Mouse (Mus musculus) MEL (cell line): ENCODE results near the gene Ern1. TPM values are rescaled to one million over a fixed set of nuclear protein-coding genes. Genes with fewer than 3 reads are reported as not detected.

Experiments
- DNase-seq: peaks from one replicate; pipeline ENCODE4 v3.0.0; 2011; ENCODE audit warnings: low read depth, low spot score
- H3K27ac ChIP-seq: 2 replicates; pipeline ENCODE4 v1.5.1; 2012; ENCODE audit warnings: low read depth, mild to moderate bottlenecking, control low read depth, low read length, moderate library complexity; ENCODE audit not compliant: control insufficient read depth
- H3K27me3 ChIP-seq, 2 experiments: fragments of 150-350 bp in 1 of 2; sonication (generic) in 1 of 2; 2 replicates each; pipeline ENCODE4 v1.6.1; 2012; ENCODE audit warnings: low read length in 2 of 2, mild to moderate bottlenecking in 2 of 2, improper control_type of control experiment in 1 of 2, moderate library complexity in 1 of 2; ENCODE audit not compliant: insufficient read depth in 2 of 2, control insufficient read depth in 1 of 2
- H3K36me3 ChIP-seq, 2 experiments: 2 replicates each; pipeline ENCODE4 v1.6.1; 2012 to 2014; ENCODE audit warnings: low read length in 2 of 2, improper control_type of control experiment in 1 of 2, inconsistent platforms in 1 of 2, mild to moderate bottlenecking in 1 of 2; ENCODE audit not compliant: insufficient read depth in 2 of 2, control insufficient read depth in 1 of 2
- H3K4me1 ChIP-seq, 2 experiments: fragments of 150-350 bp in 1 of 2; sonication (generic) in 1 of 2; 2 replicates each; pipeline ENCODE4 v1.6.1; 2012; ENCODE audit warnings: low read length in 2 of 2, improper control_type of control experiment in 1 of 2, mild to moderate bottlenecking in 1 of 2; ENCODE audit not compliant: insufficient read depth in 2 of 2, control insufficient read depth in 1 of 2
- H3K4me3 ChIP-seq, 2 experiments: fragments of 150-350 bp in 1 of 2; sonication (generic) in 1 of 2; 2 replicates each; pipeline ENCODE4 v1.5.1; 2012; ENCODE audit warnings: low read depth in 2 of 2, low read length in 2 of 2, mild to moderate bottlenecking in 2 of 2, moderate library complexity in 2 of 2, control low read depth in 1 of 2, improper control_type of control experiment in 1 of 2; ENCODE audit not compliant: control insufficient read depth in 1 of 2, insufficient read depth in 1 of 2
- H3K79me2 ChIP-seq: 2 replicates; pipeline ENCODE4 v1.6.1; 2012; ENCODE audit warnings: mild to moderate bottlenecking, low read length, moderate library complexity; ENCODE audit not compliant: control insufficient read depth, poor library complexity, insufficient read depth
- H3K9ac ChIP-seq: 2 replicates; pipeline ENCODE4 v1.6.1; 2012; ENCODE audit warnings: low read depth, mild to moderate bottlenecking, control low read depth, low read length, moderate library complexity; ENCODE audit not compliant: control insufficient read depth, poor library complexity, severe bottlenecking
- H3K9me3 ChIP-seq: fragments of 150-350 bp; sonication (generic); replicated peaks from 2 replicates; pipeline ENCODE4 v1.6.1; 2012; ENCODE audit warnings: mild to moderate bottlenecking, low read length, improper control_type of control experiment, moderate library complexity; ENCODE audit not compliant: insufficient read depth
- CTCF ChIP-seq, 3 experiments: IDR thresholded peaks in 2 of 3; conservative IDR thresholded peaks in 1 of 3; 2 replicates each; pipeline ENCODE4 v1.5.1; 2011 to 2012; ENCODE audit warnings: low read length in 3 of 3, low read depth in 2 of 3, mild to moderate bottlenecking in 2 of 3, improper control_type of control experiment in 1 of 3, inconsistent platforms in 1 of 3, mixed read lengths in 1 of 3, moderate library complexity in 1 of 3; ENCODE audit not compliant: control insufficient read depth in 1 of 3, insufficient read depth in 1 of 3, poor library complexity in 1 of 3, severe bottlenecking in 1 of 3
- ETS1 ChIP-seq: IDR thresholded peaks from 2 replicates; pipeline ENCODE4 v1.6.1; 2012; ENCODE audit warnings: low read depth, mild to moderate bottlenecking, inconsistent platforms, low read length, improper control_type of control experiment, moderate library complexity
- GABPA ChIP-seq: IDR thresholded peaks from 2 replicates; pipeline ENCODE4 v1.6.1; 2012; ENCODE audit warnings: low read depth, mild to moderate bottlenecking, inconsistent platforms, low read length, improper control_type of control experiment, moderate library complexity
- GATA1 ChIP-seq: IDR thresholded peaks from 2 replicates; pipeline ENCODE4 v1.6.1; 2011; ENCODE audit warnings: low read depth, low read length, improper control_type of control experiment
- KAT2A ChIP-seq: conservative IDR thresholded peaks from 2 replicates; pipeline ENCODE4 v1.6.1; 2012; ENCODE audit warnings: low read depth, low read length, improper control_type of control experiment, inconsistent platforms
- MAFK ChIP-seq: IDR thresholded peaks from 2 replicates; pipeline ENCODE4 v1.6.1; 2011; ENCODE audit warnings: low read depth, mild to moderate bottlenecking, low read length, improper control_type of control experiment, borderline replicate concordance
- MAX ChIP-seq: IDR thresholded peaks from 2 replicates; pipeline ENCODE4 v1.6.1; 2011; ENCODE audit warnings: low read length, improper control_type of control experiment
- MAZ ChIP-seq: IDR thresholded peaks from 2 replicates; pipeline ENCODE4 v1.6.1; 2012; ENCODE audit warnings: low read depth, mild to moderate bottlenecking, inconsistent platforms, low read length, improper control_type of control experiment
- MXI1 ChIP-seq: IDR thresholded peaks from 2 replicates; pipeline ENCODE4 v1.6.1; 2011; ENCODE audit warnings: mild to moderate bottlenecking, low read depth, low read length, improper control_type of control experiment
- MYB ChIP-seq: IDR thresholded peaks from 2 replicates; pipeline ENCODE4 v1.6.1; 2011; ENCODE audit warnings: mild to moderate bottlenecking, low read depth, low read length, improper control_type of control experiment
- MYC ChIP-seq: IDR thresholded peaks from 2 replicates; pipeline ENCODE4 v1.6.1; 2011; ENCODE audit warnings: low read depth, mild to moderate bottlenecking, low read length, improper control_type of control experiment, moderate library complexity
- NELFE ChIP-seq: IDR thresholded peaks from 2 replicates; pipeline ENCODE4 v1.6.1; 2011; ENCODE audit warnings: low read depth, low read length, improper control_type of control experiment
- NRF1 ChIP-seq: IDR thresholded peaks from 2 replicates; pipeline ENCODE4 v1.6.1; 2014; ENCODE audit warnings: low read depth, mild to moderate bottlenecking, inconsistent platforms, low read length, improper control_type of control experiment, moderate library complexity; ENCODE audit not compliant: poor library complexity, insufficient read depth, severe bottlenecking
- POLR2A ChIP-seq, 2 experiments: IDR thresholded peaks; 2 replicates each; pipeline ENCODE4 v1.6.1; 2011 to 2012; ENCODE audit warnings: low read length in 2 of 2, mild to moderate bottlenecking in 2 of 2, control low read depth in 1 of 2, improper control_type of control experiment in 1 of 2, low read depth in 1 of 2, moderate library complexity in 1 of 2; ENCODE audit not compliant: control insufficient read depth in 1 of 2, insufficient read depth in 1 of 2, poor library complexity in 1 of 2
- RAD21 ChIP-seq: IDR thresholded peaks from 2 replicates; pipeline ENCODE4 v1.6.1; 2011; ENCODE audit warnings: mild to moderate bottlenecking, low read depth, low read length, improper control_type of control experiment
- RCOR1 ChIP-seq: IDR thresholded peaks from 2 replicates; pipeline ENCODE4 v1.6.1; 2012; ENCODE audit warnings: low read depth, mild to moderate bottlenecking, inconsistent platforms, low read length, improper control_type of control experiment
- TAL1 ChIP-seq: IDR thresholded peaks from 2 replicates; pipeline ENCODE4 v1.6.1; 2012; ENCODE audit warnings: mild to moderate bottlenecking, inconsistent platforms, low read length, moderate library complexity, mixed read lengths
- TBP ChIP-seq: IDR thresholded peaks from 2 replicates; pipeline ENCODE4 v1.8.0; 2011; ENCODE audit warnings: low read depth, low read length, improper control_type of control experiment
- UBTF ChIP-seq: IDR thresholded peaks from 2 replicates; pipeline ENCODE4 v1.6.1; 2012; ENCODE audit warnings: low read depth, mild to moderate bottlenecking, inconsistent platforms, low read length, improper control_type of control experiment, moderate library complexity, borderline replicate concordance; ENCODE audit not compliant: insufficient read depth
- USF1 ChIP-seq: IDR thresholded peaks from 2 replicates; pipeline ENCODE4 v1.6.1; 2014; ENCODE audit warnings: low read depth, mild to moderate bottlenecking, inconsistent platforms, low read length, improper control_type of control experiment, moderate library complexity
- ZC3H11A ChIP-seq: IDR thresholded peaks from 2 replicates; pipeline ENCODE4 v1.6.1; 2012; ENCODE audit warnings: low read depth, mild to moderate bottlenecking, inconsistent platforms, low read length, improper control_type of control experiment
- ZKSCAN1 ChIP-seq: IDR thresholded peaks from 2 replicates; pipeline ENCODE4 v1.6.1; 2012; ENCODE audit warnings: low read depth, mild to moderate bottlenecking, inconsistent platforms, low read length, improper control_type of control experiment, moderate library complexity
- ZMIZ1 ChIP-seq: IDR thresholded peaks from 2 replicates; pipeline ENCODE4 v1.6.1; 2012; ENCODE audit warnings: low read depth, mild to moderate bottlenecking, inconsistent platforms, low read length, improper control_type of control experiment, moderate library complexity
- ZNF384 ChIP-seq: IDR thresholded peaks from 2 replicates; pipeline ENCODE4 v1.6.1; 2012; ENCODE audit warnings: low read depth, mild to moderate bottlenecking, inconsistent platforms, low read length, improper control_type of control experiment
- polyA plus RNA-seq, 2 experiments: library from polyadenylated mRNA; stranded (reverse) in 1 of 2; unstranded in 1 of 2; fragments of >175 nt in 1 of 2; fragments of >200 nt in 1 of 2; gene quantifications; 2 replicates each; pipeline versions ENCODE4 v1.2.1 to v1.2.4; 2012; ENCODE audit warnings: low replicate concordance in 2 of 2, low read depth in 1 of 2; ENCODE audit not compliant: insufficient read length in 2 of 2, insufficient read depth in 1 of 2, missing spikeins in 1 of 2
- total RNA-seq: library from RNA; depleted of rRNA; stranded (reverse); fragments of 300-350 nt; gene quantifications from 2 replicates; pipeline ENCODE4 v1.2.3, GENCODE M21; 2012

Ern1 gene
- total and polyA plus RNA-seq, 3 experiments, result 4.3 to 5.7 TPM; not detected in 1

- peaks cover 0 to 2% of the 10 kb centered on the region in 2 experiments; a peak in 2 of 4 replicates for H3K4me1 ChIP-seq
Measured at GRCm38 (mm10) chr11:106520404-106520803, 32.8 kb upstream of the Ern1 start.

GRCm38 (mm10) chr11:106519519-106519918 is 31.9 kb upstream of the Ern1 start:
- no peak overlapping the region for H3K27ac ChIP-seq
- TF ChIP-seq POLR2A (IDR thresholded peaks at IDR 0.05; ENCODE audit: control insufficient read depth in 1 of 2, insufficient read depth in 1 of 2, low read depth in 1 of 2, low read length in 2 of 2, poor library complexity in 1 of 2), result no peak
- no peak for TF ChIP-seq GABPA
- no peak for TF ChIP-seq ZNF384
- no peak for TF ChIP-seq TAL1
- TF ChIP-seq NELFE, result no peak
- TF ChIP-seq NRF1, result no peak
- no peak for TF ChIP-seq KAT2A
- no peak for TF ChIP-seq MYB
- TF ChIP-seq USF1, result no peak
- TF ChIP-seq ZMIZ1, result no peak
- no peak for TF ChIP-seq UBTF
- no peak for TF ChIP-seq RAD21
- DNase-seq, result no peak
- H3K9me3 ChIP-seq, result no peaks in the 10 kb centered on the region
- peaks cover 5 to 9% of the 10 kb centered on the region in 2 experiments for H3K4me1 ChIP-seq
- H3K79me2 ChIP-seq, result no peaks in the 10 kb centered on the region
- no peaks in the 10 kb centered on the region for H3K27me3 ChIP-seq
- no peak overlapping the region for H3K9ac ChIP-seq
- H3K36me3 ChIP-seq, result peaks cover 5 to 9% of the 10 kb centered on the region in 2 experiments; a peak in 3 of 4 replicates
- no peak overlapping the region for H3K4me3 ChIP-seq

More at GRCm38 (mm10) chr11:106520404-106520803, 32.8 kb upstream of the Ern1 start:
- Histone ChIP-seq H3K9me3 (no peaks in the 10 kb centered on the region), H3K79me2 (no peaks in the 10 kb centered on the region), H3K27me3 (no peaks in the 10 kb centered on the region), H3K9ac (no peak overlapping the region), H3K27ac (no peak overlapping the region), H3K4me3 (no peak overlapping the region), H3K36me3 (peaks cover 2 to 5% of the 10 kb centered on the region in 2 experiments; a peak in 3 of 4 replicates)
- TF ChIP-seq RCOR1 (no peak), POLR2A (IDR thresholded peaks at IDR 0.05; ENCODE audit: control insufficient read depth in 1 of 2, insufficient read depth in 1 of 2, low read depth in 1 of 2, low read length in 2 of 2, poor library complexity in 1 of 2) (no peak), ETS1 (no peak), GATA1 (no peak)
- no peak for DNase-seq

- no peak overlapping the region for H3K4me3 ChIP-seq
- TF ChIP-seq MAZ, result no peak
- TF ChIP-seq ETS1, result no peak
- TF ChIP-seq GABPA, result no peak
- TF ChIP-seq ZKSCAN1, result no peak
- no peak for TF ChIP-seq TBP
- TF ChIP-seq CTCF (IDR thresholded peaks at IDR 0.05 in 2 of 3, conservative IDR thresholded peaks at IDR 0.05 in 1 of 3; ENCODE audit: control insufficient read depth in 1 of 3, insufficient read depth in 1 of 3, low read depth in 2 of 3, low read length in 3 of 3, poor library complexity in 1 of 3, severe bottlenecking in 1 of 3), result no peak
- TF ChIP-seq NELFE, result no peak
- no peak for TF ChIP-seq MYC
- no peak for TF ChIP-seq MAX
- TF ChIP-seq MAFK, result no peak
- TF ChIP-seq ZC3H11A, result no peak
- no peak for TF ChIP-seq MXI1
- TF ChIP-seq, all 39 proteins: peak for 0
- Histone ChIP-seq H3K9ac (no peak overlapping the region), H3K4me1 (peaks cover 7 to 12% of the 10 kb centered on the region in 2 experiments), H3K36me3 (peaks cover 5 to 9% of the 10 kb centered on the region in 2 experiments; a peak in 3 of 4 replicates), H3K79me2 (no peaks in the 10 kb centered on the region), H3K9me3 (no peaks in the 10 kb centered on the region), H3K27me3 (no peaks in the 10 kb centered on the region), H3K27ac (no peak overlapping the region)
- no peak for DNase-seq
Measured at GRCm38 (mm10) chr11:106518391-106518790, 30.7 kb upstream of the Ern1 start.
